ENCODE assay signal across 9 mouse cellular contexts in genomic region chr11:102310768-102311695, GRCm38 (mm10). TPM values are rescaled to one million over a fixed set of nuclear protein-coding genes. Genes with fewer than 3 reads are reported as not detected.
DNase-seq lines count a peak whose midpoint lies in the region; ATAC-seq and TF ChIP-seq lines count a peak whose summit lies in the region.
"Had no signal": no experiment of that assay in that cellular context is flagged by ENCODE, and none has a peak within 500 bp of the region (broad histone marks: within the 10 kb centered on the region; RNA-seq: fewer than 3 reads in every experiment).

No protein-coding gene starts in this region.

- H3K36me3 ChIP-seq in hindbrain, embryonic 12.5 days = peaks cover 83% of the 10 kb centered on the region
- H3K36me3 ChIP-seq in hindbrain, postnatal 0 days (ENCODE audit: insufficient read depth, low read length) = peaks cover 47% of the 10 kb centered on the region
- H3K36me3 ChIP-seq in ES-E14 (ENCODE audit: control insufficient read depth, insufficient read depth, low read length, poor library complexity, severe bottlenecking) = peaks cover 88% of the 10 kb centered on the region
- H3K36me3 ChIP-seq in liver, adult 2 months (ENCODE audit: control insufficient read depth, insufficient read depth, low read length) = peaks cover 19% of the 10 kb centered on the region

- TF ChIP-seq POLR2A in liver, adult 2 months (IDR thresholded peaks at IDR 0.05; ENCODE audit: extremely low read depth, insufficient read depth, low read length) = no peak

- H3K27me3 ChIP-seq in hindbrain, embryonic 12.5 days = no peaks in the 10 kb centered on the region
- no peaks in the 10 kb centered on the region for H3K27me3 ChIP-seq in hindbrain, postnatal 0 days (ENCODE audit: insufficient read depth, low read length)
- no peaks in the 10 kb centered on the region for H3K27me3 ChIP-seq in liver, adult 2 months (ENCODE audit: control insufficient read depth, insufficient read depth, low read length)
- H3K27me3 ChIP-seq: limb, embryonic 15.5 days had no signal

- no peak for ATAC-seq in hindbrain, embryonic 12.5 days (ENCODE audit: low FRiP score)
- no peak for ATAC-seq in hindbrain, postnatal 0 days
- no peak for ATAC-seq in granulocyte monocyte progenitor cell, adult 5-6 weeks (replicated peaks; ENCODE audit: poor library complexity, severe bottlenecking)

- in situ Hi-C loops in ES-E14 (cut with MboI; ENCODE audit: low sequenced_read_pairs in 2 of 2, unreplicated experiment in 2 of 2) = no loop called here

- peaks cover under 1% of the 10 kb centered on the region; the same call in 1 of the 2 replicates for H3K79me2 ChIP-seq in liver, adult 2 months (ENCODE audit: control insufficient read depth, insufficient read depth, low read length)

- intact Hi-C loops in gastrocnemius, postnatal 36 days (cut with DNase I) = no loop called here

- no peak overlapping the region for H3K4me2 ChIP-seq in hindbrain, embryonic 12.5 days (replicated peaks)
- H3K4me2 ChIP-seq in hindbrain, postnatal 0 days (ENCODE audit: low read depth, low read length) = no peak overlapping the region

- H3K9ac ChIP-seq in hindbrain, embryonic 12.5 days = peak overlapping the region; percentile 32; the same call in 1 of the 2 replicates
- H3K9ac ChIP-seq in hindbrain, postnatal 0 days (replicated peaks; ENCODE audit: low read length) = no peak overlapping the region
- peak overlapping the region; percentile 60 for H3K9ac ChIP-seq in ES-E14 (ENCODE audit: insufficient read depth, low read depth, low read length, poor library complexity, severe bottlenecking)
- peak overlapping the region; percentile 46 for H3K9ac ChIP-seq in liver, adult 2 months (ENCODE audit: low read depth, low read length)

- no peak overlapping the region; the same call in none of the 2 replicates for H3K4me3 ChIP-seq in hindbrain, embryonic 12.5 days
- no peak overlapping the region for H3K4me3 ChIP-seq in hindbrain, postnatal 0 days (ENCODE audit: low read length)
- peak overlapping the region; percentile 5 to 61; a peak in 3 of 4 replicates for H3K4me3 ChIP-seq in ES-E14 (ENCODE audit: insufficient read depth in 1 of 2, low read depth in 1 of 2, low read length in 2 of 2, poor library complexity in 1 of 2, severe bottlenecking in 1 of 2)
- peak overlapping the region; percentile 22 for H3K4me3 ChIP-seq in liver, adult 2 months (ENCODE audit: insufficient read depth, low read depth, low read length)

- peaks cover 37% of the 10 kb centered on the region for H3K4me1 ChIP-seq in hindbrain, embryonic 12.5 days
- 0 out of 2 replicates have a peak, but pooled peaks cover 3% of the 10 kb centered on the region for H3K4me1 ChIP-seq in hindbrain, postnatal 0 days (ENCODE audit: insufficient read depth, low read length)
- H3K4me1 ChIP-seq in ES-E14 (ENCODE audit: control insufficient read depth in 2 of 2, insufficient read depth in 2 of 2, low read length in 2 of 2, poor library complexity in 1 of 2) = peaks cover 6 to 30% of the 10 kb centered on the region in 2 experiments; a peak in 3 of 4 replicates
- H3K4me1 ChIP-seq in liver, adult 2 months (ENCODE audit: control insufficient read depth, insufficient read depth, low read length) = peaks cover 5% of the 10 kb centered on the region

- 40% methylated on average over 31 of the region's 38 CpGs for WGBS in hindbrain, embryonic 12.5 days
- 54% methylated on average over 34 of the region's 38 CpGs for WGBS in hindbrain, postnatal 0 days
- 43% methylated on average over 38 of the region's 38 CpGs for WGBS in liver, adult 2 months

- no peak for DNase-seq in hindbrain, postnatal 0 days (ENCODE audit: low spot score)
- DNase-seq in ES-E14 (ENCODE audit: low read depth, low spot score) = no peak
- DNase-seq in embryo, embryonic 10.5 days (ENCODE audit: low spot score) = peak; percentile 29
- peak; percentile 59 for DNase-seq in liver, adult 2 months (ENCODE audit: extremely low read depth, low read depth, low spot score)
- DNase-seq in natural killer cell, adult 2 months (ENCODE audit: low spot score in 2 of 2) = no peak
- DNase-seq in gastrocnemius, postnatal 36 days = no peak

- no peaks in the 10 kb centered on the region for H3K9me3 ChIP-seq in hindbrain, embryonic 12.5 days (replicated peaks)
- no peaks in the 10 kb centered on the region for H3K9me3 ChIP-seq in hindbrain, postnatal 0 days (ENCODE audit: low read length)
- no peaks in the 10 kb centered on the region for H3K9me3 ChIP-seq in ES-E14 (ENCODE audit: control insufficient read depth, insufficient read depth, low read depth, low read length)
- H3K9me3 ChIP-seq: limb, embryonic 15.5 days had no signal

- no peak overlapping the region for H3K27ac ChIP-seq in hindbrain, embryonic 12.5 days
- no peak overlapping the region for H3K27ac ChIP-seq in hindbrain, postnatal 0 days
- peak overlapping the region; percentile 17 for H3K27ac ChIP-seq in ES-E14 (ENCODE audit: insufficient read depth, low read depth, low read length, poor library complexity, severe bottlenecking)
- H3K27ac ChIP-seq in liver, adult 2 months (replicated peaks; ENCODE audit: insufficient read depth, low read depth, low read length) = peak overlapping the region; percentile 56; the same call in 1 of the 2 replicates
- H3K27ac ChIP-seq: limb, embryonic 15.5 days had no signal

- no peak for TF ChIP-seq CTCF in hindbrain, postnatal 0 days (IDR thresholded peaks at IDR 0.05; ENCODE audit: low read depth)
- TF ChIP-seq CTCF in liver, adult 2 months (IDR thresholded peaks at IDR 0.05; ENCODE audit: low read depth, low read length) = no peak

TF ChIP-seq in ES-E14, 5 proteins besides CTCF, POLR2A, EP300 and RAD21:
- no peak for TF ChIP-seq HCFC1 (IDR thresholded peaks at IDR 0.05; ENCODE audit: borderline replicate concordance, insufficient read depth, low read length)
- no peak for TF ChIP-seq ZNF384 (IDR thresholded peaks at IDR 0.05; ENCODE audit: low read depth, low read length)
- TF ChIP-seq CHD2 (IDR thresholded peaks at IDR 0.05; ENCODE audit: low read depth, low read length) = no peak
- no peak for TF ChIP-seq MAFK (IDR thresholded peaks at IDR 0.05; ENCODE audit: insufficient read depth, low read depth, low read length)
- no peak for TF ChIP-seq ZC3H11A (IDR thresholded peaks at IDR 0.05; ENCODE audit: borderline replicate concordance, low read depth, low read length)

RNA-seq across cellular contexts. Expression of gene Ubtf, which starts 8.5 kb away (rescaled TPM):
- 101 and 111 TPM in 2 replicates for polyA plus RNA-seq in hindbrain, embryonic 12.5 days (2016; fragmentation: Nextera tagmentation; extraction: Ambion mirVana)
- 53.7 and 63.7 TPM in 2 replicates for total RNA-seq in hindbrain, postnatal 0 days (2014; rRNA removed)
- polyA plus RNA-seq in hindbrain, postnatal 0 days (2015; fragmentation: Nextera tagmentation; extraction: Ambion mirVana) = 74.6 and 76.1 TPM in 2 replicates
- 138 and 155 TPM in 2 replicates for total RNA-seq in ES-E14 (2012; rRNA removed)
- total RNA-seq in liver, adult 2 months (2014; rRNA removed) = 19.4 and 19.5 TPM in 2 replicates
- polyA plus RNA-seq in liver, adult 2 months (2012; rRNA removed) = 12.7 and 12.8 TPM in 2 replicates
- 56.3 and 73.8 TPM in 2 replicates for total RNA-seq in granulocyte monocyte progenitor cell, adult 5-6 weeks (2014; fragmentation: Nextera tagmentation)
- total RNA-seq in granulocyte monocyte progenitor cell, adult 5-6 weeks (2017) = 148 and 164 TPM in 2 replicates
- 10 to 100 TPM; 29.1 to 37.7 TPM for total RNA-seq in gastrocnemius, postnatal 36 days (2021)

RNA-seq across cellular contexts. Expression of gene Atxn7l3, which starts 14.6 kb away (rescaled TPM):
- polyA plus RNA-seq in hindbrain, embryonic 12.5 days (2016; fragmentation: Nextera tagmentation; extraction: Ambion mirVana) = 28.5 and 29.7 TPM in 2 replicates
- total RNA-seq in hindbrain, postnatal 0 days (2014; rRNA removed) = 146 and 149 TPM in 2 replicates
- 22.8 and 23.7 TPM in 2 replicates for polyA plus RNA-seq in hindbrain, postnatal 0 days (2015; fragmentation: Nextera tagmentation; extraction: Ambion mirVana)
- total RNA-seq in ES-E14 (2012; rRNA removed) = 55.4 and 60.4 TPM in 2 replicates
- total RNA-seq in liver, adult 2 months (2014; rRNA removed) = 7.1 and 8.5 TPM in 2 replicates
- polyA plus RNA-seq in liver, adult 2 months (2012; rRNA removed) = 16.8 and 20.6 TPM in 2 replicates
- 20.0 and 28.7 TPM in 2 replicates for total RNA-seq in granulocyte monocyte progenitor cell, adult 5-6 weeks (2014; fragmentation: Nextera tagmentation)
- total RNA-seq in granulocyte monocyte progenitor cell, adult 5-6 weeks (2017) = 20.0 and 27.1 TPM in 2 replicates
- total RNA-seq in gastrocnemius, postnatal 36 days (2021) = 10 to 100 TPM; 11.4 to 11.9 TPM

RNA-seq across cellular contexts. Expression of gene Tmub2, which starts 26.3 kb away (rescaled TPM):
- polyA plus RNA-seq in hindbrain, embryonic 12.5 days (2016; fragmentation: Nextera tagmentation; extraction: Ambion mirVana) = 67.9 and 68.4 TPM in 2 replicates
- 81.8 and 92.7 TPM in 2 replicates for total RNA-seq in hindbrain, postnatal 0 days (2014; rRNA removed)
- 71.0 and 72.2 TPM in 2 replicates for polyA plus RNA-seq in hindbrain, postnatal 0 days (2015; fragmentation: Nextera tagmentation; extraction: Ambion mirVana)
- 33.0 and 37.2 TPM in 2 replicates for total RNA-seq in ES-E14 (2012; rRNA removed)
- 18.1 and 19.0 TPM in 2 replicates for total RNA-seq in liver, adult 2 months (2014; rRNA removed)
- polyA plus RNA-seq in liver, adult 2 months (2012; rRNA removed) = 33.5 and 34.2 TPM in 2 replicates
- total RNA-seq in granulocyte monocyte progenitor cell, adult 5-6 weeks (2014; fragmentation: Nextera tagmentation) = 22.7 and 34.6 TPM in 2 replicates
- total RNA-seq in granulocyte monocyte progenitor cell, adult 5-6 weeks (2017) = 17.2 and 32.6 TPM in 2 replicates
- 10 to 100 TPM; 12.7 to 13.5 TPM for total RNA-seq in gastrocnemius, postnatal 36 days (2021)

RNA-seq across cellular contexts. Expression of gene Asb16, which starts 42.5 kb away (rescaled TPM):
- not detected in 2 replicates for polyA plus RNA-seq in hindbrain, embryonic 12.5 days (2016; fragmentation: Nextera tagmentation; extraction: Ambion mirVana)
- 2.2 and 2.6 TPM in 2 replicates for total RNA-seq in hindbrain, postnatal 0 days (2014; rRNA removed)
- 0.29 and 0.41 TPM in 2 replicates for polyA plus RNA-seq in hindbrain, postnatal 0 days (2015; fragmentation: Nextera tagmentation; extraction: Ambion mirVana)
- total RNA-seq in ES-E14 (2012; rRNA removed) = 0.98 and 1.0 TPM in 2 replicates
- 0.09 TPM in 1 of 2 replicates, not detected in the other for total RNA-seq in liver, adult 2 months (2014; rRNA removed)
- 0.16 and 0.20 TPM in 2 replicates for polyA plus RNA-seq in liver, adult 2 months (2012; rRNA removed)
- total RNA-seq in granulocyte monocyte progenitor cell, adult 5-6 weeks (2014; fragmentation: Nextera tagmentation) = 1.1 and 3.4 TPM in 2 replicates
- 0.17 and 0.31 TPM in 2 replicates for total RNA-seq in granulocyte monocyte progenitor cell, adult 5-6 weeks (2017)
- 10 to 100 TPM; 76.7 to 88.7 TPM for total RNA-seq in gastrocnemius, postnatal 36 days (2021)

RNA-seq across cellular contexts. Expression of gene Slc4a1, which starts 55.0 kb away (rescaled TPM):
- polyA plus RNA-seq in hindbrain, embryonic 12.5 days (2016; fragmentation: Nextera tagmentation; extraction: Ambion mirVana) = 30.8 and 33.5 TPM in 2 replicates
- 0.22 and 0.84 TPM in 2 replicates for total RNA-seq in hindbrain, postnatal 0 days (2014; rRNA removed)
- 0.48 and 0.54 TPM in 2 replicates for polyA plus RNA-seq in hindbrain, postnatal 0 days (2015; fragmentation: Nextera tagmentation; extraction: Ambion mirVana)
- total RNA-seq in ES-E14 (2012; rRNA removed) = 0.18 and 0.21 TPM in 2 replicates
- 0.07 and 0.65 TPM in 2 replicates for total RNA-seq in liver, adult 2 months (2014; rRNA removed)
- polyA plus RNA-seq in liver, adult 2 months (2012; rRNA removed) = 0.07 and 0.10 TPM in 2 replicates
- not detected in 2 replicates for total RNA-seq in granulocyte monocyte progenitor cell, adult 5-6 weeks (2014; fragmentation: Nextera tagmentation)
- total RNA-seq in granulocyte monocyte progenitor cell, adult 5-6 weeks (2017) = under 0.01 and 1.6 TPM in 2 replicates
- total RNA-seq in gastrocnemius, postnatal 36 days (2021) = under 1 TPM in 1 of 2 experiments, not detected in 1; 0.31 TPM

Comparison
In these comparisons a context has a peak if more than half of its experiments do, and no peak if none do; other contexts are left out.
1. H3K27ac ChIP-seq: peak in ES-E14 (single experiment) and liver, adult 2 months (single experiment); none in hindbrain, embryonic 12.5 days (single experiment) and hindbrain, postnatal 0 days (single experiment).
2. H3K4me3 ChIP-seq: peak in ES-E14 (2 of 2) and liver, adult 2 months (single experiment); none in hindbrain, embryonic 12.5 days (single experiment) and hindbrain, postnatal 0 days (single experiment).
3. DNase-seq: peak in embryo, embryonic 10.5 days (single experiment) and liver, adult 2 months (single experiment); none in hindbrain, postnatal 0 days (single experiment), ES-E14 (single experiment), natural killer cell, adult 2 months (0 of 2) and gastrocnemius, postnatal 36 days (0 of 2).